Mouse (Mus musculus) small intestine, adult 2 months (tissue): ENCODE data around the gene Cbx1.

Experiments
- CTCF ChIP-seq: fragments of 200-500 bp; IDR thresholded peaks from 2 replicates; pipeline ENCODE4 v1.5.1; 2012; ENCODE audit warnings: low read depth, mild to moderate bottlenecking, control low read depth, inconsistent platforms, low read length, moderate library complexity, mixed read lengths; ENCODE audit not compliant: insufficient replicate concordance, insufficient read length; ENCODE audit errors: extremely low read depth
- POLR2A ChIP-seq: fragments of 200-500 bp; IDR thresholded peaks from 2 replicates; pipeline ENCODE4 v1.6.1; 2012; ENCODE audit warnings: low read depth, mild to moderate bottlenecking, control low read depth, inconsistent platforms, low read length, moderate library complexity

DNA sequence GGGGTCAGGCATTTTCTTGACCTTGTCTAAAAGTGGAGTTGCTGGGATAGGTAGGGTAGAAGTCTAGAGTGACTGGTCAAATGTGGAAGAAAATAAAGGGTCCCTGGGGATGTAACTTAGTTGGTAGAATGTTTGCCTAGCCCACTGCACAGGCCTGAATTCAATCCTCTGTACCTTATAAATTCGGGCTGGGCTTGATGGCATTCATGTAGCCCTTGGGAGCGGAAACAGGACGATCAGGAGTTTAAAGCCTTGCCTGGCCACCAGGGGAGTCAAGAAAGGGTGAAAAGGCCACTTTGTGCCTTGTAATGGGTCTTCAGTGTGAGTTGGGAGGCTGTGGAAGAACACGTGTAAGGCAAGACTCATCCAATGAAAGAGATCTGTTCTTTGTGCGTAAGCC, 1.1 kb downstream of the Cbx1 start:
- TF ChIP-seq CTCF: no peak
- no peak for TF ChIP-seq POLR2A
